Mouse (Mus musculus): ENCODE results near the gene Polr2b. TPM values are rescaled to one million over a fixed set of nuclear protein-coding genes. Genes with fewer than 3 reads are reported as not detected.

Polr2b gene
- polyA plus RNA-seq, 1 experiment from 2014 or later = 35.3 TPM

GRCm38 (mm10) chr5:77273151-77273550 lies 36.8 kb upstream of the Polr2b start:
- no peaks in the 10 kb centered on the region for H3K27me3 ChIP-seq
- H3K4me1 ChIP-seq (replicated peaks) = peaks cover 32% of the 10 kb centered on the region
- H3K36me3 ChIP-seq = peaks cover 81% of the 10 kb centered on the region
- no peak overlapping the region for H3K9ac ChIP-seq
- WGBS (ENCODE audit: insufficient replicate concordance) = 56% methylated on average over 7 of the region's 7 CpGs
- H3K27ac ChIP-seq = no peak overlapping the region
- DNase-seq (no peak), ATAC-seq (ENCODE audit: low read depth) (no peak)
- H3K4me3 ChIP-seq (replicated peaks) = no peak overlapping the region
- no peaks in the 10 kb centered on the region for H3K9me3 ChIP-seq (replicated peaks)
- H3K4me2 ChIP-seq = no peak overlapping the region

DNA sequence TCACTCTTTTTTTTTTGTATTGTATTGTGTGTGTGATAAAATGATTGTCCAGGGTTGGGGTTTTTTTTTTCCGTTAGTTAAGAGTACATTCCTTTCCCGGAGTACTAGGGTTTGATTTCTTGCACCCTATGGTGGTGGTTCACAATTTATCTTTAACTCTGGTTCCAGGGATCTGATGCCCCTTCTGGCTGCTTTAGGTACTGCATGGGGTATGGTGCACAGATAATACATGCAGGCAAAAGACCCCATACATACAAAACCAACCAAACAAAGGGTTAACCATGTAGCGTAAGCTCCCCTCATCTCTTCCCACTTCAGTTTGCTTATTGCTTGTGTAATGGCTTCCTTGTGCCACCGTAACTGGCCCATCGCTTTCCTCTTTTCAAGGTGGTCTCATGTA lies 34.0 kb upstream of the Polr2b start:
- DNase-seq = peak; percentile 18
- no peak overlapping the region for H3K4me3 ChIP-seq (replicated peaks)
- no peak for ATAC-seq (ENCODE audit: low read depth)
- no peak overlapping the region for H3K9ac ChIP-seq
- H3K9me3 ChIP-seq (replicated peaks) = no peaks in the 10 kb centered on the region
- H3K4me1 ChIP-seq (replicated peaks) = peaks cover 23% of the 10 kb centered on the region
- H3K27ac ChIP-seq = no peak overlapping the region
- 87% methylated on average over 5 of the region's 5 CpGs for WGBS (ENCODE audit: insufficient replicate concordance)
- H3K36me3 ChIP-seq = peaks cover 76% of the 10 kb centered on the region
- no peak overlapping the region for H3K4me2 ChIP-seq
- no peaks in the 10 kb centered on the region for H3K27me3 ChIP-seq

GRCm38 (mm10) chr5:77277204-77277603 lies 32.7 kb upstream of the Polr2b start:
- no peak overlapping the region for H3K9ac ChIP-seq
- WGBS (ENCODE audit: insufficient replicate concordance) = 65% methylated on average over 6 of the region's 6 CpGs
- H3K4me2 ChIP-seq = no peak overlapping the region
- no peaks in the 10 kb centered on the region for H3K27me3 ChIP-seq
- no peak overlapping the region for H3K4me3 ChIP-seq (replicated peaks)
- H3K9me3 ChIP-seq (replicated peaks) = no peaks in the 10 kb centered on the region
- DNase-seq (no peak), ATAC-seq (ENCODE audit: low read depth) (no peak)
- H3K27ac ChIP-seq = no peak overlapping the region
- peaks cover 81% of the 10 kb centered on the region for H3K36me3 ChIP-seq
- peaks cover 22% of the 10 kb centered on the region for H3K4me1 ChIP-seq (replicated peaks)

DNA sequence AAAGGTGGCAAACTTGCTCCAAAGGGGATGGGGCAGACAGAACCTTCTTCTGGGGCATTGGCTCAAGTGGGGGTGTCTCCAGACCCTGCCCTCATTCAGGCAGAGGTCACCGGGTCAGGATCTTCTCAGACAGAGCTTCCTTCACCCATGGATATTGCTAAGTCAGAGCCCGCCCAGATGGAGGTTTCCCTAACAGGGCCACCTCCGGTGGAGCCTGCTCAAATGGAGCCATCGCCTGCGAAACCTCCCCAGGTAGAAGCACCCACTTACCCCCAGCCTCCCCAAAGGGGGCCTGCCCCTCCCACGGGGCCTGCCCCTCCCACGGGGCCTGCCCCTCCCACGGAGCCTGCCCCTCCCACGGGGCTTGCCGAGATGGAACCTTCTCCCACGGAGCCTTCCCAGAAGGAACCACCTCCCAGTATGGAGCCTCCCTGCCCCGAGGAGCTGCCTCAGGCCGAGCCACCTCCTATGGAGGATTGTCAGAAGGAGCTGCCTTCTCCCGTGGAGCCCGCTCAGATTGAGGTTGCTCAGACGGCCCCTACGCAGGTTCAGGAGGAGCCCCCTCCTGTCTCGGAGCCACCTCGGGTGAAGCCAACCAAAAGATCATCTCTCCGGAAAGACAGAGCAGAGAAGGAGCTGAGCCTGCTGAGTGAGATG lies 28.3 kb upstream of the Polr2b start:
- no peak overlapping the region for H3K27ac ChIP-seq
- no peaks in the 10 kb centered on the region for H3K27me3 ChIP-seq
- peaks cover 4% of the 10 kb centered on the region; the same call in 1 of the 2 replicates for H3K4me1 ChIP-seq (replicated peaks)
- WGBS (ENCODE audit: insufficient replicate concordance) = 81% methylated on average over 20 of the region's 20 CpGs
- H3K9ac ChIP-seq = no peak overlapping the region
- no peak overlapping the region for H3K4me2 ChIP-seq
- ATAC-seq (ENCODE audit: low read depth) (no peak), DNase-seq (no peak)
- no peaks in the 10 kb centered on the region for H3K9me3 ChIP-seq (replicated peaks)
- no peak overlapping the region for H3K4me3 ChIP-seq (replicated peaks)
- H3K36me3 ChIP-seq = peaks cover 66% of the 10 kb centered on the region

DNA sequence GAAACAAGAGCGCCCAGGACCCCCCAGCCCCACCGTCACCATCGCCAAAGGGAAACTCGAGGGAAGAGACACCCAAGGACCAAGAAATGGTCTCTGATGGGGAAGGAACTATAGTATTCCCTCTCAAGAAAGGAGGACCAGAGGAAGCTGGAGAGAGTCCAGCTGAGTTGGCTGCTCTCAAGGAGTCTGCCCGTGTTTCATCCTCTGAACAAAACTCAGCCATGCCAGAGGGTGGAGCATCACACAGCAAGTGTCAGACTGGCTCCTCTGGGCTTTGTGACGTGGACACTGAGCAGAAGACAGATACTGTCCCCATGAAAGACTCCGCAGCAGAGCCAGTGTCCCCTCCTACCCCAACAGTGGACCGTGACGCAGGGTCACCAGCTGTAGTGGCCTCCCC lies 27.7 kb upstream of the Polr2b start:
- no peak for ATAC-seq (ENCODE audit: low read depth)
- H3K4me3 ChIP-seq (replicated peaks) = no peak overlapping the region
- peaks cover 61% of the 10 kb centered on the region for H3K36me3 ChIP-seq
- H3K4me1 ChIP-seq (replicated peaks) = 0 out of 2 replicates have a peak, but pooled peaks cover under 1% of the 10 kb centered on the region
- DNase-seq = no peak
- no peaks in the 10 kb centered on the region for H3K9me3 ChIP-seq (replicated peaks)
- H3K27ac ChIP-seq = no peak overlapping the region
- no peaks in the 10 kb centered on the region for H3K27me3 ChIP-seq
- H3K4me2 ChIP-seq = no peak overlapping the region
- WGBS (ENCODE audit: insufficient replicate concordance) = 79% methylated on average over 9 of the region's 9 CpGs
- no peak overlapping the region for H3K9ac ChIP-seq

- H3K4me2 ChIP-seq = no peak overlapping the region
- no peak for ATAC-seq (ENCODE audit: low read depth)
- no peaks in the 10 kb centered on the region for H3K9me3 ChIP-seq (replicated peaks)
- H3K27me3 ChIP-seq = no peaks in the 10 kb centered on the region
- H3K27ac ChIP-seq = no peak overlapping the region
- no peak for DNase-seq
- no peak overlapping the region for H3K4me3 ChIP-seq (replicated peaks)
- H3K4me1 ChIP-seq (replicated peaks) = no peaks in the 10 kb centered on the region
- no peak overlapping the region for H3K9ac ChIP-seq
- WGBS (ENCODE audit: insufficient replicate concordance) = 73% methylated on average over 7 of the region's 7 CpGs
- H3K36me3 ChIP-seq = peaks cover 62% of the 10 kb centered on the region
These were observed 24.3 kb upstream of the Polr2b start for GRCm38 (mm10) chr5:77285685-77286084.

DNA sequence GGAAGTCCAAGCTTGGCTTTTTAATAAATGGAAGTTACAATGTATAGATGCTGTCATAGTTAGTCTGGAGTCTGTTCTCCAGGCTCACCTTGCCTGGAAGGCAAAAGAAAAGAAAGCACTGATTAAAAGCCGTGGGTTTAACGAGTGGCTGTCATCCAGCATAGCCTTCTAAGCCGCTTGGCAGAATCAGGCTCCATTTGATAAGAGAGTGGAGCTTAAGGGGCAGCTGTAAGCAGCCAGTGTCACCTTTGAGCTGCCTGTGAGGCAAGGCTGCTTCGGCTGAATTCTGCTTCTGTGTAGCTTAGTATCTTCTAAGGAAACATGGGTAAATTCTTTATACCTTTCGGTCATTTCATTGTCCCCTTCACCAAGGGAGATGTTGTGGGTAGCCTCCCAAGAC lies 23.0 kb upstream of the Polr2b start:
- no peak for DNase-seq
- no peak overlapping the region for H3K4me3 ChIP-seq (replicated peaks)

GRCm38 (mm10) chr5:77287901-77288300 lies 22.0 kb upstream of the Polr2b start:
- no peaks in the 10 kb centered on the region for H3K27me3 ChIP-seq
- ATAC-seq (ENCODE audit: low read depth) (no peak), DNase-seq (no peak)
- no peak overlapping the region for H3K4me2 ChIP-seq
- WGBS (ENCODE audit: insufficient replicate concordance) = 79% methylated on average over 6 of the region's 6 CpGs
- H3K4me1 ChIP-seq (replicated peaks) = no peaks in the 10 kb centered on the region
- H3K27ac ChIP-seq = no peak overlapping the region
- no peak overlapping the region for H3K9ac ChIP-seq
- peaks cover 58% of the 10 kb centered on the region for H3K36me3 ChIP-seq
- H3K4me3 ChIP-seq (replicated peaks) = no peak overlapping the region
- H3K9me3 ChIP-seq (replicated peaks) = no peaks in the 10 kb centered on the region

More for the DNA sequence above, 23.0 kb upstream of the Polr2b start:
- Histone ChIP-seq H3K9ac (no peak overlapping the region), H3K9me3 (replicated peaks) (no peaks in the 10 kb centered on the region), H3K27ac (no peak overlapping the region), H3K4me2 (no peak overlapping the region), H3K27me3 (no peaks in the 10 kb centered on the region), H3K4me1 (replicated peaks) (no peaks in the 10 kb centered on the region), H3K36me3 (peaks cover 60% of the 10 kb centered on the region)
- 73% methylated on average over 5 of the region's 5 CpGs for WGBS (ENCODE audit: insufficient replicate concordance)
- no peak for ATAC-seq (ENCODE audit: low read depth)

DNA sequence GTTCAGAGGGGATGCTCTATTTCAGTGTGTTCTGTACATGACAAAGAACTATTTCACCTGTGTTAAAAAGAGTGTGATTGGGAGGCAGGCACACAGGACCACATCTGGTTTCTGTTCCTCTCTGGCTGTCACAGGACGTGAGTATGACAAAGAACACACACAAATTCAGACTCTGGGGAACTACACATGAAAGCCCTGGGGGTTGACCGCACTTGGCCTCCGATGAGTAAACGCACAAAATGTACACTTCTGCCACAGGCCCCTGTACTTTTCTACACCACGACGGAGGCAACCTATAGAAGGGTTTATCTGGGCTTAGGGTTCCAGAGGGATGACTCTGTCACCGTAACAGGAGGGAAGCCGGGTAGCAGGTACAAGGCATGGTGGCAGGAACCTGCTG lies 20.3 kb upstream of the Polr2b start:
- WGBS (ENCODE audit: insufficient replicate concordance) = 80% methylated on average over 8 of the region's 8 CpGs
- no peak overlapping the region for H3K9ac ChIP-seq

GRCm38 (mm10) chr5:77290606-77291005 lies 19.3 kb upstream of the Polr2b start:
- no peak overlapping the region for H3K9ac ChIP-seq
- no peak for ATAC-seq (ENCODE audit: low read depth)
- H3K4me3 ChIP-seq (replicated peaks) = no peak overlapping the region
- DNase-seq = no peak
- H3K4me2 ChIP-seq = no peak overlapping the region
- no peaks in the 10 kb centered on the region for H3K4me1 ChIP-seq (replicated peaks)
- H3K9me3 ChIP-seq (replicated peaks) = no peaks in the 10 kb centered on the region
- 93% methylated on average over 2 of the region's 2 CpGs for WGBS (ENCODE audit: insufficient replicate concordance)
- H3K27me3 ChIP-seq = no peaks in the 10 kb centered on the region
- H3K36me3 ChIP-seq = peaks cover 69% of the 10 kb centered on the region
- no peak overlapping the region for H3K27ac ChIP-seq

More for the DNA sequence above, 20.3 kb upstream of the Polr2b start:
- Histone ChIP-seq H3K27ac (no peak overlapping the region), H3K27me3 (no peaks in the 10 kb centered on the region), H3K4me3 (replicated peaks) (no peak overlapping the region), H3K36me3 (peaks cover 65% of the 10 kb centered on the region), H3K4me1 (replicated peaks) (no peaks in the 10 kb centered on the region), H3K4me2 (no peak overlapping the region), H3K9me3 (replicated peaks) (no peaks in the 10 kb centered on the region)
- DNase-seq = no peak
- no peak for ATAC-seq (ENCODE audit: low read depth)

DNA sequence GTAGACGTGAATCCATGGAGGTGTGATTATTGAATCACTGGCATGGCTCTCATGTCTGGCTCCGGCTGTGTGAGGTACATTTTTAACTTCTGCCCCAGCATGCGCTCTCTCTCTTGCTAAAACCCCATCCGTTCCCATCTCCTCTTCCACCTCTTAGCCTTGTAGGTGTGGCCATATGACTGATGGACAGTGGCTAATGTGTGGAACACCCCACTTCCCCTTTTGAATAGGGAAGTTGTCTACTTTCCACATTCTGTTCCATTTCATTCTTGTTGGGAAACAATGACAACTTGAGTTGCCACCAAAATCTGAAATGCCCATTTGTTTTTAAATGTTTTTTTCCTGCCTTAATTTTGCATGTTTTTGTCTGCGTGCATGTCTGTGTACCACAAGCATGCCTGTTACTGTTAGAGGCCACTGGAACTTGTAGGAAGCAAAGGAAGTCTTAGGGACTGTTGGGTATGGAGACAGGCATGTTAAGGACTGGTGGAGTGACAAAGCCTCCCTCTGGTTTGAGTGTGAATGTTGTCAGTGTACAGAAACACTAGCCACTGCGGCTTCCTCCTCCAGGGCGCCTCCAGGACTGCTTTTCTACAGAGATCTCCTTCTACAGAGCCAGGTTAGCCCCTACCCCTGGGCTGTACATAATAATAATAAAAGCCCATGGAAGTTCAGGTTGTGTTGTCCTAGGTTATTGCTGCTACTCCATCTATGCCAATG lies 17.0 kb upstream of the Polr2b start:
- 63% methylated on average over 7 of the region's 7 CpGs for WGBS (ENCODE audit: insufficient replicate concordance)
- DNase-seq (no peak), ATAC-seq (ENCODE audit: low read depth) (no peak)
- H3K36me3 ChIP-seq = peaks cover 84% of the 10 kb centered on the region
- H3K4me1 ChIP-seq (replicated peaks) = no peaks in the 10 kb centered on the region
- H3K4me3 ChIP-seq (replicated peaks) = no peak overlapping the region
- no peak overlapping the region for H3K4me2 ChIP-seq
- H3K9me3 ChIP-seq (replicated peaks) = no peaks in the 10 kb centered on the region
- no peak overlapping the region for H3K27ac ChIP-seq
- H3K9ac ChIP-seq = no peak overlapping the region
- no peaks in the 10 kb centered on the region for H3K27me3 ChIP-seq

GRCm38 (mm10) chr5:77299486-77299885 lies 10.5 kb upstream of the Polr2b start:
- H3K4me2 ChIP-seq = no peak overlapping the region
- peaks cover 79% of the 10 kb centered on the region for H3K36me3 ChIP-seq
- H3K4me1 ChIP-seq (replicated peaks) = no peaks in the 10 kb centered on the region
- no peak for DNase-seq
- H3K27me3 ChIP-seq = no peaks in the 10 kb centered on the region
- H3K9me3 ChIP-seq (replicated peaks) = no peaks in the 10 kb centered on the region
- ATAC-seq (ENCODE audit: low read depth) = no peak
- no peak overlapping the region for H3K4me3 ChIP-seq (replicated peaks)
- no peak overlapping the region for H3K9ac ChIP-seq
- WGBS (ENCODE audit: insufficient replicate concordance) = 76% methylated on average over 2 of the region's 2 CpGs
- H3K27ac ChIP-seq = no peak overlapping the region
